Mouse (Mus musculus) forebrain, embryonic 14.5 days (tissue): ENCODE measurements around the gene Gmnc. TPM values are rescaled to one million over a fixed set of nuclear protein-coding genes. Genes with fewer than 3 reads are reported as not detected.

ENCODE experiments used
- ATAC-seq: fragments of 200-750 bp; cut with Nextera tagmentation; 2 replicates; pipeline ENCODE4 v1.8.0; 2017; ENCODE audit warnings: mild to moderate bottlenecking, moderate library complexity
- DNase-seq: peaks from one replicate; pipeline ENCODE4 v3.0.0-alpha.2; 2015; ENCODE audit warnings: low spot score
- H3K27ac ChIP-seq: fragments of 300-500 bp; sonication (generic); 2 replicates; pipeline ENCODE4 v1.5.1; 2014; ENCODE audit warnings: low read depth, mild to moderate bottlenecking, control low read depth, low read length, moderate library complexity
- H3K27me3 ChIP-seq: fragments of 300-500 bp; sonication (generic); replicated peaks from 2 replicates; pipeline ENCODE4 v1.6.1; 2014; ENCODE audit warnings: low read length, control low read depth, mixed read lengths; ENCODE audit not compliant: control insufficient read depth, insufficient read depth
- H3K36me3 ChIP-seq: fragments of 300-500 bp; sonication (generic); 2 replicates; pipeline ENCODE4 v1.6.1; 2014; ENCODE audit warnings: low read length, control low read depth; ENCODE audit not compliant: control insufficient read depth, insufficient read depth
- H3K4me1 ChIP-seq: fragments of 300-500 bp; sonication (generic); 2 replicates; pipeline ENCODE4 v1.6.1; 2014; ENCODE audit warnings: antibody characterized with exemption, low read length, control low read depth; ENCODE audit not compliant: control insufficient read depth, insufficient read depth
- H3K4me2 ChIP-seq: fragments of 300-500 bp; sonication (generic); 2 replicates; pipeline ENCODE4 v1.6.1; 2014; ENCODE audit warnings: mild to moderate bottlenecking, control low read depth, low read length
- H3K4me3 ChIP-seq: fragments of 300-500 bp; sonication (generic); 2 replicates; pipeline ENCODE4 v1.5.1; 2014; ENCODE audit warnings: low read depth, low read length, control low read depth
- H3K9ac ChIP-seq: fragments of 300-500 bp; sonication (generic); 2 replicates; pipeline ENCODE4 v1.6.1; 2014; ENCODE audit warnings: mild to moderate bottlenecking, low read length, control low read depth, moderate library complexity
- H3K9me3 ChIP-seq: fragments of 300-500 bp; sonication (generic); replicated peaks from 2 replicates; pipeline ENCODE4 v1.6.1; 2016; ENCODE audit warnings: low read length, control low read depth, mixed read lengths; ENCODE audit not compliant: control insufficient read depth
- WGBS: fragments of 180-500 bp; shearing (Covaris S2); extraction: QIAGEN DNeasy Blood & Tissue Kit; methylation state at CpG from one replicate; pipeline ENCODE4 v1.1.7; 2014; 5-methylcytosine and 5-hydroxymethylcytosine counted together
- polyA plus RNA-seq: library from polyadenylated mRNA; unstranded; fragments of >200 nt; fragmentation: Nextera tagmentation; extraction: Ambion mirVana; gene quantifications from 2 replicates; pipeline ENCODE4 v1.2.1, GENCODE M21; 2014

The Gmnc gene
- 0.27 and 0.47 TPM in 2 replicates for polyA plus RNA-seq

DNA sequence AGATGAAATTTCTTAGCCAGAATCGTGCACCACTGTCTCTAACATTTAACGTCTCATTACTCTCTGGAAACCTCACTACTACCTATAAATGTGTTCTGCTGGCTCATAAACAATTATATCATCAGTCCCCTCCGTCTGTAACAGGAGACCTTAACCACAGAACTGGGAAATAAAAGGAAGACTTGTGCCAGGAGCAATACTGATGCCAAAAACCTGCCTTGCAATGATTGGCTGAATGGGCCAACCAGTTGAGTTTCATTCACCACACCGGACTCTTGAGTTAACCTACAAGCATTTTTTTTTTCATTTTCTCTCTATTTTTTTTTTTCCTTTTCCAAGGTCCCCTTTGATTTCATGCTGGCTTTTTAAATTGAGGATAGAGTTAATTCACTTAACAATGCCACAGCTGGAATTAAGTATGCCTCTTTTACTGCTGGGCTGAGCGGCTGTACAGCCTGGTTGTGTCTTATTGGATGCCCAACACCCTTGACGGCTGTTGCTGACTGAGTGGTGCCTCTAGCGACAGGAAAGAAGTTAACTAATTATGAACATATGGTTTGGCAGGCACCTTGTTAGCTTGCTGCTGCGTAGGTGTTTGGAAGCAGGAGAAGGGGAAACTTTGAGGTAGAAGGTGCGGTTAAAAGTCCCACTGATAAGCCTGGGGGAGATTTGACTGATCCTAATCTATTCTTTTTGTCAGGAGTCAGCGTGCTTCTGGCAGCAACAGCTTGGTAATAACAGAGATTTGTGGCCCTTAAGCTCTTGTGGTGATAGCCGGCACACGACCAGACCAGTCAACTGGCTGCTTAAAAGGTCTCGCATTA is at the start of gene Gmnc:
TSS of gene Gmnc (minus strand) at position 176 of the 824 bp plus-strand sequence.
- Histone ChIP-seq H3K36me3 (no peaks in the 10 kb centered on the region), H3K27me3 (no peaks in the 10 kb centered on the region), H3K4me2 (no peak within 1 kb of the TSS), H3K4me3 (no peak within 1 kb of the TSS), H3K9me3 (no peaks in the 10 kb centered on the region), H3K27ac (no peak within 1 kb of the TSS), H3K9ac (no peak within 1 kb of the TSS), H3K4me1 (no peaks in the 10 kb centered on the region)
- peak; percentile 27 for DNase-seq
- ATAC-seq, result no peak
- 34% methylated on average over 13 of the region's 13 CpGs for WGBS

DNA sequence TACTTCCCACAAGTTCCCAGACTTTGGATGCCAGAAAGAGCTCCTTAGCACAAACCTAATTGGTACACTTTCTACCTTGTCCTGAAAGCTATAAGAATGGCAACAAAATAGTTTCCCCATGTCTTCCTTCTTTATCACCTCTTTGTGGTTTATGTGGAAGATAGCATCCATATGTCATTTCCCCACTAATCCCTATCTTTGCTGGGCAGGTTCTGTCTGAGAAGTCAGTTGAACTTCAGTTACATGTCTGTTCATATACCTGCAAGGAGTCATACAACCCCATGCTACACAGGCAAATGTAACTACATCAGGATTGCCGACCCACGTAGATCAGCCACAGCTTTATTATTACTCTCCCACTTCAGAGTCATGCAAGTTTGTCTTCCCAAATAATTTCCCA is 35.8 kb upstream of the Gmnc start:
- H3K4me2 ChIP-seq, result no peak overlapping the region
- H3K4me1 ChIP-seq, result no peaks in the 10 kb centered on the region
- no peaks in the 10 kb centered on the region for H3K9me3 ChIP-seq
- no peak overlapping the region for H3K9ac ChIP-seq
- no peaks in the 10 kb centered on the region for H3K36me3 ChIP-seq
- no peaks in the 10 kb centered on the region for H3K27me3 ChIP-seq
- no peak overlapping the region for H3K27ac ChIP-seq
- no peak overlapping the region for H3K4me3 ChIP-seq
- DNase-seq, result no peak
- ATAC-seq, result no peak
- 97% methylated on average over 2 of the region's 2 CpGs for WGBS

DNA sequence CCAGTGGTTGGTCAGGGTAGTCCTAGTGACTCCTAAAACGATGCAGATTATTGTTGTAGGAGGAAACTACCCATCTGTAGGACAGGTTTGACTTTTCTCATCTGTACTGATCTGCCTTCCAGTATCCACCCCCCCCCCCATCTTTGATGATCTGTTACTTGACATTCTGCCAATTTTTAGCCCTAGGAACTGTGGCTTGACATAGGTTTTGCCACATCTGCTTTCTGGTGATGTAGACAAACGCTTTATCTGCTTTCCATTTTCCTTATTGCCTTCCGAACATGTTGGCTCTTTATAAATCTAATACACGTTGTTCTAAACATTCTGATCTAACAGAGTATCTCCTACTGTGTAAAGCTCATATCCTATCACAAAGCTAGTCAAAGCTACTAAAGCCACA is 34.8 kb upstream of the Gmnc start:
- no peak for ATAC-seq
- H3K4me1 ChIP-seq, result no peaks in the 10 kb centered on the region
- no peaks in the 10 kb centered on the region for H3K36me3 ChIP-seq

DNA sequence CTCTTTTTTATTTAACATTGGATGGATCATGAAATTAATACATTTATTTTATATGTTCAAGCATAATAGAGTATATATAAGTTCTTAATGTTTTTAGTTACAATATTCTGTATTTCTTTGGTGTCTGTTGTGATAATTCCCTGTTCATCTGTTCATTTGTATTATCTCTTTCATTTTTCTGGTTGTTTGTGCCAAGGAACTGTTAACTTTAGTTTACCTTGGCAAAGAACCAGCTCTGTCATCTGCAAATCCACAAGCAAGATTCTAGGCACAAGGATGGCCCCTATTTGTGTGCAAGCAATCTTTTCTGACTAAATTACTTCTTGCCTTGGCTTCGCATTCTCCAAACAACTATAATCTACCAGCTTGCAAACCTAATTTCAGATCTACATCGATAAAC is 31.3 kb upstream of the Gmnc start:
- Histone ChIP-seq H3K27ac (no peak overlapping the region), H3K9ac (no peak overlapping the region), H3K27me3 (no peaks in the 10 kb centered on the region), H3K4me3 (no peak overlapping the region), H3K4me1 (no peaks in the 10 kb centered on the region), H3K9me3 (no peaks in the 10 kb centered on the region), H3K4me2 (no peak overlapping the region), H3K36me3 (no peaks in the 10 kb centered on the region)
- ATAC-seq, result no peak
- WGBS, result 92% methylated on average over 2 of the region's 2 CpGs
- DNase-seq, result no peak

More for the DNA sequence above, 34.8 kb upstream of the Gmnc start:
- Histone ChIP-seq H3K4me3 (no peak overlapping the region), H3K4me2 (no peak overlapping the region), H3K9ac (no peak overlapping the region), H3K27ac (no peak overlapping the region), H3K27me3 (no peaks in the 10 kb centered on the region), H3K9me3 (no peaks in the 10 kb centered on the region)
- WGBS, result 89% methylated on average over 4 of the region's 4 CpGs
- DNase-seq, result no peak

DNA sequence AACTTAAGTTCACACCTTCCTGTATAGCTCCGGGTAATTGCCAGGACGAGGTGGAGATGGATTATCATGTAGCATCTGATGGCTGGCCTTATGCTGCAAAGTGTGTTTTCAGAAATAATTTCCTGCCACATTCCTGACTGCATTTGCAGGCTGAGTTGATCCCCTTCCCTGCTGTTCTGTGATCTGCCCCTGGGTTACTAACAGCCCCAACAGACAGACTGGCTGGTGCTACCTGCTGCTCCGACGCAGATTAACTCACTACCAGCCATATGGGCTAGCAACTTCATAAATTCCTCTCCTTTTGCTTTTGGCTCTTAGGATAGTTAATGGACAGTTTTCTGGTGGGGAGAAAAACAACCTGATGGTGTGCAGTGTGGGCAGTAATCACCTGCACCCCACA is 25.9 kb upstream of the Gmnc start:
- no peaks in the 10 kb centered on the region for H3K27me3 ChIP-seq
- 28% methylated on average over 4 of the region's 4 CpGs for WGBS
- peak; percentile 30 for DNase-seq
- peak; percentile 57; the same call in 1 of the 2 replicates for ATAC-seq
- no peaks in the 10 kb centered on the region for H3K9me3 ChIP-seq
- H3K36me3 ChIP-seq, result no peaks in the 10 kb centered on the region
- H3K9ac ChIP-seq, result no peak overlapping the region
- no peak overlapping the region for H3K27ac ChIP-seq
- H3K4me2 ChIP-seq, result no peak overlapping the region
- no peaks in the 10 kb centered on the region for H3K4me1 ChIP-seq
- no peak overlapping the region for H3K4me3 ChIP-seq

DNA sequence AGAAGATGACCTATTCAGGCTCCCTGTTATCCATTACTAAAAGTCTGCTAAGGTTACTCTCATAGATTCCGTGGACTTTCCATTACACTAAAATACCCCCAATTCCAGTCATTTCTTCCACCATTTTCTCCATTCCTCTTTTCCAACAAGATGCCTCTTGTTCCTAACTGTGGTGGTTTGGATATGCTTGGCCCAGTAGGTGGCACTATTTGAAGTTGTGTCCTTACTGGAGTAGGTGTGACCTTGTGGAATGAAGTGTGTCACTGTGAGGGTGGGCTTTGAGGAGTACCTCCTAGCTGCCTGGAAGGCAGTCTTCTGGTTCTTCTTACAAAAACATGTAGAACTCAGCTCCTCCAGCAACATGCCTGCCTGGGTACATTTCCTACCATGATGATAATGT is 11.3 kb upstream of the Gmnc start:
- 97% methylated on average over 1 of the region's 1 CpGs for WGBS
- H3K36me3 ChIP-seq, result no peaks in the 10 kb centered on the region
- no peaks in the 10 kb centered on the region for H3K9me3 ChIP-seq
- H3K27me3 ChIP-seq, result peaks cover 6% of the 10 kb centered on the region
- ATAC-seq, result no peak
- H3K4me2 ChIP-seq, result no peak overlapping the region
- DNase-seq, result no peak
- H3K27ac ChIP-seq, result no peak overlapping the region
- no peaks in the 10 kb centered on the region for H3K4me1 ChIP-seq
- no peak overlapping the region for H3K9ac ChIP-seq
- no peak overlapping the region for H3K4me3 ChIP-seq

DNA sequence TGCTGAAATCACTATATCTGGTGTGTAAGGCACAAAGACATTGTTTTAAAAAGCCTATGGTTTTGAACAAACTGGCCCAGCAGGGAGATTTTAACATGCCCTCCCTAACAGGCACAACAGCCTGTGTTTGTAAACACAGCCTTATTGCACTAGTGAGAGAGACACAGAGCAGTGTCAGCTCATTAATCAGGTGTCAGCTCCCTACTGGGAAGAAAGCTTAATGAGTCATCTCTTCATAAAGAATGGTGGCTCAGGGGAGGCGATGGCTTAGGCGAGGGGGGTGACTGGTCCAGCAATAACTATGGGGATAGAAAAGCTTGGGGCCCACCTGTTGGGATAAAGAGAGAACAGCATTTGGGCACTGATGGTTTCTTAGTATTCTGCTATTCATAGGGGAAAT is 8.1 kb upstream of the Gmnc start:
- Histone ChIP-seq H3K36me3 (no peaks in the 10 kb centered on the region), H3K9me3 (no peaks in the 10 kb centered on the region), H3K4me3 (no peak overlapping the region), H3K4me1 (no peaks in the 10 kb centered on the region), H3K27me3 (peaks cover 6% of the 10 kb centered on the region), H3K4me2 (no peak overlapping the region), H3K27ac (no peak overlapping the region), H3K9ac (no peak overlapping the region)
- WGBS, result 2% methylated on average over 2 of the region's 2 CpGs
- DNase-seq (peak; percentile 49), ATAC-seq (peak; percentile 58; the same call in 1 of the 2 replicates)

DNA sequence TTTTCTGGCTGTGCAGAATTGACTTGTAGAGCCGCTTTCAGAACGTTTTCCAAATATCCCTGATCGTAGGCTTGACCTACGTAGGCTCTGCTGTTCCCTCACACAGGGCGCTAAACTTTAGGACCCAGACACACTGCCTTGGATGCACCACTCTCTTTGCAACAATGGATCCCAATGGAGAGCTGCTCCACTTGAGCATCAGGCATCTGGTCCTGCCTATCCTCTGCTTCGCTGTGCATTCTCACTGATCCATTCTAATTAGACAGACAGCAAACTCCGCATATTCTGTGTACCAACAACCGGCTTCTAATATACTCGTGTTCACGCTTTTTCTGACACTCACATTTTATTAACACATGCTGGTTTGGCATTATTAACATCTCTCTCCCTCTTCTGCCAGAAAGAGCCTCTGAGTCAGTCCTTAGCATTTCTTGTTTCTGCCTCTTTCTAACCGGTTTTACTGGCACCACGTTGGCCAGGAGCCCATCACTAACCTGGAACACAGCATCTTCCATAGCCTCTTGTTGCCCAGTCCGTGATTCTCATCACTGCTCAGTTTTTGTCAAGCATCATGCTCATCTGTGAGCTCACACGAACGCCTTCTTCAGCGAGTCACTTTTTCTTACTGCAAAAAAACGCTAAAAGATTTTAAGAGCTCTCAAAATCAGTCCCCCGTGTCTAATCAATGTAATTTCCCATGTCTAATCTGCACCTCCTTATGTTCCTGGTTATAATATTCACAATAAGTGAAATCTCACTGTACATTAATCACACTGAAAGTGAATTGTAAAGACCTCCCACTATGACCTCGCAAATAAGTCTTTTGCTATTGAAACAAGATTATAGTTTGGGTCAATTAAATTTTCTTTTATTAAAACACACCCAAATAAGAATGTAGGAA is 1.8 kb downstream of the Gmnc start:
- peak; percentile 76 for DNase-seq
- no peaks in the 10 kb centered on the region for H3K4me1 ChIP-seq
- no peak overlapping the region for H3K9ac ChIP-seq
- H3K4me2 ChIP-seq, result no peak overlapping the region
- H3K36me3 ChIP-seq, result no peaks in the 10 kb centered on the region
- H3K27ac ChIP-seq, result no peak overlapping the region
- 64% methylated on average over 19 of the region's 19 CpGs for WGBS
- peak; percentile 91 for ATAC-seq
- no peaks in the 10 kb centered on the region for H3K9me3 ChIP-seq
- no peaks in the 10 kb centered on the region for H3K27me3 ChIP-seq
- H3K4me3 ChIP-seq, result no peak overlapping the region
